Mouse (Mus musculus) forebrain, embryonic 11.5 days (tissue): ENCODE measurements at regions not wholly inside any gene's neighbourhood (a gene's known extent, or its start where the extent isn't known, plus 50 kb on each side); places are given as distances from the start of the nearest gene placed in this dataset.

Experiments
- ATAC-seq: fragments of 200-750 bp; cut with Nextera tagmentation; replicated peaks from 2 replicates; pipeline ENCODE4 v1.8.0; 2017; ENCODE audit warnings: moderate TSS enrichment; ENCODE audit not compliant: low FRiP score
- DNase-seq: peaks from one replicate; pipeline ENCODE4 v3.0.0-alpha.2; 2017; ENCODE audit warnings: low spot score
- H3K27ac ChIP-seq: fragments of 300-500 bp; sonication (generic); 2 replicates; pipeline ENCODE4 v1.5.1; 2014; ENCODE audit warnings: low read depth, low read length
- H3K27me3 ChIP-seq: fragments of 300-500 bp; sonication (generic); 2 replicates; pipeline ENCODE4 v1.6.1; 2014; ENCODE audit warnings: mild to moderate bottlenecking, low read length, mixed read lengths; ENCODE audit not compliant: control insufficient read depth, insufficient read depth
- H3K36me3 ChIP-seq: fragments of 300-500 bp; sonication (generic); 2 replicates; pipeline ENCODE4 v1.6.1; 2014; ENCODE audit warnings: mild to moderate bottlenecking, low read length, moderate library complexity, mixed read lengths; ENCODE audit not compliant: control insufficient read depth, insufficient read depth
- H3K4me1 ChIP-seq: fragments of 300-500 bp; sonication (generic); replicated peaks from 2 replicates; pipeline ENCODE4 v1.6.1; 2014; ENCODE audit warnings: low read length, mixed read lengths; ENCODE audit not compliant: control insufficient read depth, insufficient read depth
- H3K4me2 ChIP-seq: fragments of 300-500 bp; sonication (generic); 2 replicates; pipeline ENCODE4 v1.6.1; 2014; ENCODE audit warnings: low read depth, mild to moderate bottlenecking, low read length, moderate library complexity, mixed read lengths; ENCODE audit not compliant: severe bottlenecking
- H3K4me3 ChIP-seq: fragments of 300-500 bp; sonication (generic); 2 replicates; pipeline ENCODE4 v1.5.1; 2014; ENCODE audit warnings: low read depth, low read length
- H3K9ac ChIP-seq: fragments of 300-500 bp; sonication (generic); 2 replicates; pipeline ENCODE4 v1.6.1; 2014; ENCODE audit warnings: low read length
- H3K9me3 ChIP-seq: fragments of 300-500 bp; sonication (generic); 2 replicates; pipeline ENCODE4 v1.6.1; 2016; ENCODE audit warnings: low read length, mixed read lengths; ENCODE audit not compliant: control insufficient read depth
- WGBS: fragments of 180-500 bp; shearing (Covaris S2); extraction: QIAGEN DNeasy Blood & Tissue Kit; methylation state at CpG from one replicate; pipeline ENCODE4 v1.1.7; 2014; 5-methylcytosine and 5-hydroxymethylcytosine counted together

GRCm38 (mm10) chr12:79879918-79880273 lies 232.9 kb downstream of the Zfp36l1 start:
- DNase-seq (no peak), ATAC-seq (peak; percentile 67)
- H3K4me2 ChIP-seq, result no peak overlapping the region
- H3K27ac ChIP-seq, result peak overlapping the region; percentile 87
- peak overlapping the region; percentile 29; the same call in 1 of the 2 replicates for H3K9ac ChIP-seq
- H3K9me3 ChIP-seq, result no peaks in the 10 kb centered on the region
- H3K36me3 ChIP-seq, result no peaks in the 10 kb centered on the region
- no peak overlapping the region for H3K4me3 ChIP-seq
- WGBS, result 19% methylated on average over 9 of the region's 9 CpGs
- no peaks in the 10 kb centered on the region for H3K27me3 ChIP-seq
- H3K4me1 ChIP-seq, result peaks cover 21% of the 10 kb centered on the region

GRCm38 (mm10) chr12:79879093-79879917 lies 233.5 kb downstream of the Zfp36l1 start:
- Histone ChIP-seq H3K27ac (peak overlapping the region; percentile 87), H3K27me3 (no peaks in the 10 kb centered on the region), H3K4me1 (peaks cover 21% of the 10 kb centered on the region), H3K36me3 (no peaks in the 10 kb centered on the region), H3K4me3 (no peak overlapping the region), H3K4me2 (no peak overlapping the region), H3K9ac (no peak overlapping the region; the same call in 1 of the 2 replicates), H3K9me3 (no peaks in the 10 kb centered on the region)
- DNase-seq, result peak; percentile 82
- 5% methylated on average over 15 of the region's 15 CpGs for WGBS
- ATAC-seq, result peak; percentile 94

- peaks cover 21% of the 10 kb centered on the region for H3K4me1 ChIP-seq
- H3K27me3 ChIP-seq, result no peaks in the 10 kb centered on the region
- no peak overlapping the region; the same call in 1 of the 2 replicates for H3K9ac ChIP-seq
- no peak overlapping the region for H3K4me2 ChIP-seq
- H3K27ac ChIP-seq, result peak overlapping the region; percentile 87
- H3K36me3 ChIP-seq, result no peaks in the 10 kb centered on the region
- no peak overlapping the region for H3K4me3 ChIP-seq
- peak; percentile 2; the same call in 1 of the 2 replicates for ATAC-seq
- 24% methylated on average over 5 of the region's 5 CpGs for WGBS
- peak; percentile 45 for DNase-seq
- no peaks in the 10 kb centered on the region for H3K9me3 ChIP-seq
These were observed 234.1 kb downstream of the Zfp36l1 start for GRCm38 (mm10) chr12:79878766-79879092.

- peaks cover 21% of the 10 kb centered on the region for H3K4me1 ChIP-seq
- no peak overlapping the region for H3K4me2 ChIP-seq
- no peak for ATAC-seq
- no peak overlapping the region for H3K9ac ChIP-seq
- H3K27me3 ChIP-seq, result no peaks in the 10 kb centered on the region
- no peaks in the 10 kb centered on the region for H3K36me3 ChIP-seq
- no peaks in the 10 kb centered on the region for H3K9me3 ChIP-seq
- no peak overlapping the region for H3K4me3 ChIP-seq
- WGBS, result 80% methylated on average over 3 of the region's 3 CpGs
- peak; percentile 11 for DNase-seq
- peak overlapping the region; percentile 87; the same call in 1 of the 2 replicates for H3K27ac ChIP-seq
These were observed 234.7 kb downstream of the Zfp36l1 start for GRCm38 (mm10) chr12:79878163-79878562.

- H3K36me3 ChIP-seq, result no peaks in the 10 kb centered on the region
- DNase-seq (peak; percentile 17), ATAC-seq (no peak)
- no peak overlapping the region for H3K4me3 ChIP-seq
- H3K9ac ChIP-seq, result no peak overlapping the region
- H3K27me3 ChIP-seq, result no peaks in the 10 kb centered on the region
- peaks cover 12% of the 10 kb centered on the region for H3K4me1 ChIP-seq
- no peak overlapping the region for H3K27ac ChIP-seq
- WGBS, result 77% methylated on average over 2 of the region's 2 CpGs
- no peak overlapping the region for H3K4me2 ChIP-seq
- H3K9me3 ChIP-seq, result no peaks in the 10 kb centered on the region
These were observed 238.5 kb downstream of the Zfp36l1 start for GRCm38 (mm10) chr12:79874333-79874732.

GRCm38 (mm10) chr12:79865179-79865552 lies 247.6 kb downstream of the Zfp36l1 start:
- Histone ChIP-seq H3K4me1 (peaks cover 4% of the 10 kb centered on the region), H3K9me3 (peaks cover 2% of the 10 kb centered on the region; the same call in 1 of the 2 replicates), H3K27me3 (no peaks in the 10 kb centered on the region), H3K4me3 (no peak overlapping the region), H3K36me3 (no peaks in the 10 kb centered on the region), H3K9ac (no peak overlapping the region), H3K4me2 (no peak overlapping the region), H3K27ac (no peak overlapping the region)
- DNase-seq (peak; percentile 47), ATAC-seq (no peak)
- WGBS, result 85% methylated on average over 6 of the region's 6 CpGs

GRCm38 (mm10) chr12:79864346-79865178 lies 248.3 kb downstream of the Zfp36l1 start:
- Histone ChIP-seq H3K9me3 (peaks cover 2% of the 10 kb centered on the region; the same call in 1 of the 2 replicates), H3K36me3 (no peaks in the 10 kb centered on the region), H3K27me3 (no peaks in the 10 kb centered on the region), H3K27ac (no peak overlapping the region), H3K4me2 (no peak overlapping the region), H3K9ac (no peak overlapping the region), H3K4me3 (no peak overlapping the region), H3K4me1 (peaks cover 10% of the 10 kb centered on the region)
- ATAC-seq, result no peak
- DNase-seq, result peak; percentile 44
- 74% methylated on average over 20 of the region's 20 CpGs for WGBS
